Mouse (Mus musculus): ENCODE results near the gene Dnajc30. TPM values are rescaled to one million over a fixed set of nuclear protein-coding genes. Genes with fewer than 3 reads are reported as not detected.
A peak's percentile ranks its signal among the peaks of the same experiment; 100 is the strongest.
"Not testable (repeated sequence)": the region's sequence is repeated elsewhere in the genome, so short reads cannot be mapped to it uniquely, and the experiment has no call there.

The Dnajc30 gene
- polyA plus RNA-seq, 1 experiment, result 21.6 TPM

DNA sequence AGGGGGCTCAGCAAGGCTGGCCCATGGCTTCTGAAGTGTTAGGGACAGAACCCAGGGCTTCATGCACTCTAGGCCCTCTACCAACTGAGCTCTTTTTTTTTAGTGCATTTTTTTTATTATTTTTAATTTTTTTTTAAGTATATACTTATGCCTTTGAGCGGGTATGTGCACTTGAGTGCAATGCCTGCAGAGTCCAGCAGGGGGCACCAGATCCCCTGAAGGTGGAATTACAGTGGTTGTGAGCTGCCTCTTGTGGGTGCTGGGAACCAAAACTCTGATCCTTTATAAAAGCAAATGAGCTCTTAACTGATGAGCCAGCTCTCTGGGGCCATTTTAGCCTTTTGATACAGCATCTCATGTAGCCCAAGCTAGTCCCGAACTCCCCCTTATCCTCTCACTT is 29.4 kb upstream of the Dnajc30 start:
- H3K4me3 ChIP-seq (ENCODE audit: insufficient read depth, low read length), result no peak overlapping the region
- TF ChIP-seq POLR2A (IDR thresholded peaks at IDR 0.05; ENCODE audit: borderline replicate concordance, low read depth, low read length) (no peak), CTCF (IDR thresholded peaks at IDR 0.05; ENCODE audit: low read depth, low read length) (peak; percentile 40)
- peaks cover under 1% of the 10 kb centered on the region; the same call in 1 of the 2 replicates for H3K4me1 ChIP-seq (ENCODE audit: control insufficient read depth, insufficient read depth, low read length)
- no peak overlapping the region for H3K27ac ChIP-seq (ENCODE audit: insufficient read depth, low read depth, low read length)

DNA sequence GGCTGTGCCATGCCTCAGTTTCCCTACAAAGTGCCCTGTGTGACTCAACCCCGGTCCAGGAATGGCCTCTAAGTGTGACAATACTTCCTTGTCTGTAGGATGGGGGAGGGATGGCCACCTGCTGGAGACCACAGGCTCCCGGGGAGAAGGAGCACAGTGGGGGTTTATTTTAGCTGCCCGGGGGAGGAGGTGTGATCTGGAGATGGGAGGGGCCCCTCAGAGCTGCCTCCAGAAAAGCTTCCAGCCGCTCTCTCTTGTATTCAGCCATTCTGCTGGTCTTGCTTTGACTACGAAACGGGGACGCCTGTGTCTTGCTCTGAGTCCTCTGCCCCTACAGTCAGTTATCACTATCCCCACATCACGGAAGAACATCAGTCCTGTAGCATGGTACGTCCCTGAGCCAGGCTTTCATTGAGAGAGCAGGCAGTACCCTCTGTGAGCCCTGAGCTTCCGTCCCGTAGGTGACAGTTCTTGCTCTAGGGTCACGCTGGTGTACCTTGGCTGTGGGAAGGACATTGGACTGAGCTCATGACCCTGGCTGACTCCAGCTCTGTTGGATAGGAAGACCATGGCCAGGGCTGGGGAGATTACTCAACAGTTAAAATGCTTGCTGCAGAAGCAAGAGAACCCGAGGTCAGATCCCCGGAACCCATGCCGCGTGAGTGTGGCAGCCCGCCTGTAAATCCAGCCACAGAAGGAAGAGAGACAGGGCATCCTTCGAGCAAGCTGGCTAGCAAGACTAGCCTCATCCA is 28.2 kb upstream of the Dnajc30 start:
- Histone ChIP-seq H3K4me1 (ENCODE audit: control insufficient read depth, insufficient read depth, low read length) (no peaks in the 10 kb centered on the region; the same call in 1 of the 2 replicates), H3K27ac (ENCODE audit: insufficient read depth, low read depth, low read length) (no peak overlapping the region), H3K4me3 (ENCODE audit: insufficient read depth, low read length) (no peak overlapping the region)
- TF ChIP-seq CTCF (IDR thresholded peaks at IDR 0.05; ENCODE audit: low read depth, low read length) (no peak), POLR2A (IDR thresholded peaks at IDR 0.05; ENCODE audit: borderline replicate concordance, low read depth, low read length) (no peak)

DNA sequence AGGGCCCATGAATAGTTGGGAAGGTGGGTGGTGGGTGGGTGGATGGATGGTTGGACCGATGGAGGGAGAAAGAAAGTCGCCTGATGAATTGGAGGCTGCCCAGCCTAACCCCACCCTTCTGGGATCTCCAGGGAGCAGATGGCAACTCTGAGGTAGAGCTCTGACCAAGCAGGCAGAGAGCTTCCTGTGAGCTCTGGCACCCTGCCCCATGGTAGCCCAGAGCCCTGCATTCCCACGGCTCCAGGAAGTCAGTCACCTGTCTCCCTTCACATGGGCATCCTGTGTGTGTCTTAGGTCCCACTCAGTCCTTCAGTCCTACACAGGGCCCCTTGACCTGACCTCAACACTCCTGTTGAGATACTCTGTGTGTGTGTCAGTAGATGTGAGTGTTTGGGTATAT is 26.1 kb upstream of the Dnajc30 start:
- H3K4me1 ChIP-seq (ENCODE audit: control insufficient read depth, insufficient read depth, low read length), result no peaks in the 10 kb centered on the region; the same call in 1 of the 2 replicates
- no peak overlapping the region for H3K27ac ChIP-seq (ENCODE audit: insufficient read depth, low read depth, low read length)
- no peak overlapping the region for H3K4me3 ChIP-seq (ENCODE audit: insufficient read depth, low read length)
- TF ChIP-seq CTCF (IDR thresholded peaks at IDR 0.05; ENCODE audit: low read depth, low read length) (no peak), POLR2A (IDR thresholded peaks at IDR 0.05; ENCODE audit: borderline replicate concordance, low read depth, low read length) (no peak)

DNA sequence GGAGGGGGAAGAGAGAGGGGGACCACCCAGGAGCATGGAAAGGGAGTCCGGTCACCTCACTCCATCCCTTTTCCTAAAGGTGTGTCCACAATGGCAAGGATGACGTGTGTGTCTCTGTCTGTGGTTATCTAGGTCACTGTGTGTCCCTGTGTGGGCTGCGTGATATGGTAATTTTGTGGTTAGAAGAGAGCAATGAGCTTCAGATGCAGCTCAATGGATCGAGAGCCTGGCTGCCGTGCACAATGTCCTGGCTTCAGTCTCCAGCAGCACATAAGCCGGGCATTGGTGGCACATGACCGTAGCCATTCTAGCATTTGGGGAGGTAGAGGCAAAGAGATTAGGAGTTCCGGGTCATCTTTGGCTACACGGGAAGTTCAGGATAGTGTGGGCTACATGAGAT is 24.5 kb upstream of the Dnajc30 start:
- Histone ChIP-seq H3K4me3 (ENCODE audit: insufficient read depth, low read length) (no peak overlapping the region), H3K27ac (ENCODE audit: insufficient read depth, low read depth, low read length) (no peak overlapping the region), H3K4me1 (ENCODE audit: control insufficient read depth, insufficient read depth, low read length) (no peaks in the 10 kb centered on the region; the same call in 1 of the 2 replicates)
- TF ChIP-seq POLR2A (IDR thresholded peaks at IDR 0.05; ENCODE audit: borderline replicate concordance, low read depth, low read length), result no peak
- no peak for TF ChIP-seq CTCF (IDR thresholded peaks at IDR 0.05; ENCODE audit: low read depth, low read length)

DNA sequence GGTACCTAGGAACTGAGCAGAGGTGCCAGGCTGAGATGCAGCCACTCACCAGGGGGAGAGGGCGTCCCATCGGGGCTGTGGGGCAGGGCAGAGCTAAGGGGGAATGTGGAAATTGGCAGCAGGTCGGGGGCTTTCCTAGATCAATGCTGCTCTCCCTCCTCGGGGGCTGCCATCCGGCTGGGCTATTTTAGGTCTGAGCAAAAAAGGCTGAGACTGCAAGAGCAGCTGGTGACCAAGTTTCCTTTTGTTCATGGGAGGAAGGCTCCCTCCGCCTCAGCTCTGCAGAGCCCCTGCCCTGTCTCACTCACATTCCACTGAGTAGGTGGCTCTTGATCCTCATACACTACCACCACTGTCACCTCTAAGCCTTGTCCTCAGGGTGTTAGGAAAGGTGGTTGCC is 23.9 kb upstream of the Dnajc30 start:
- TF ChIP-seq POLR2A (IDR thresholded peaks at IDR 0.05; ENCODE audit: borderline replicate concordance, low read depth, low read length) (no peak), CTCF (IDR thresholded peaks at IDR 0.05; ENCODE audit: low read depth, low read length) (no peak)
- no peak overlapping the region for H3K27ac ChIP-seq (ENCODE audit: insufficient read depth, low read depth, low read length)
- no peaks in the 10 kb centered on the region; the same call in 1 of the 2 replicates for H3K4me1 ChIP-seq (ENCODE audit: control insufficient read depth, insufficient read depth, low read length)
- no peak overlapping the region for H3K4me3 ChIP-seq (ENCODE audit: insufficient read depth, low read length)

DNA sequence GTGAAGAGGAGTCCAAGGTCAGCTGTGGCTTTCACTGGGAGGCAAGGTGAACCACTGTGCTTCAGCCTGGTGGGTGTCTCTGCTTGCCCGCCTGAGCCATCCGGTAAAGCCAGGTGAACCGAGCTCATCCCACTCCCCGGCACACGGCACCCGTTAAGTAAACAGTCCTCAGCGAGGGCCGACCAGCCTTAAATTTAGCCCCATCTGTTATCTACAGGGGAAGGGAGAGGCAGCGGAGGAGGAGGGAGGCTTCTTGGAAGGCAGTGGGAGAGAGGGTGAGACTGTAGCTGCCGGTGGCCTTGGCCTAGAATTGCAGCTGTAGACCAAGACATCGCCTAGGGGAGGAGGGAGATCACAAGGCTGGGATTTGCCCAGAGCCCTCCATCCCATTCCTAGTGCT is 23.2 kb upstream of the Dnajc30 start:
- TF ChIP-seq POLR2A (IDR thresholded peaks at IDR 0.05; ENCODE audit: borderline replicate concordance, low read depth, low read length) (no peak), CTCF (IDR thresholded peaks at IDR 0.05; ENCODE audit: low read depth, low read length) (no peak)
- H3K27ac ChIP-seq (ENCODE audit: insufficient read depth, low read depth, low read length), result no peak overlapping the region
- no peak overlapping the region for H3K4me3 ChIP-seq (ENCODE audit: insufficient read depth, low read length)
- H3K4me1 ChIP-seq (ENCODE audit: control insufficient read depth, insufficient read depth, low read length), result no peaks in the 10 kb centered on the region; the same call in 1 of the 2 replicates

DNA sequence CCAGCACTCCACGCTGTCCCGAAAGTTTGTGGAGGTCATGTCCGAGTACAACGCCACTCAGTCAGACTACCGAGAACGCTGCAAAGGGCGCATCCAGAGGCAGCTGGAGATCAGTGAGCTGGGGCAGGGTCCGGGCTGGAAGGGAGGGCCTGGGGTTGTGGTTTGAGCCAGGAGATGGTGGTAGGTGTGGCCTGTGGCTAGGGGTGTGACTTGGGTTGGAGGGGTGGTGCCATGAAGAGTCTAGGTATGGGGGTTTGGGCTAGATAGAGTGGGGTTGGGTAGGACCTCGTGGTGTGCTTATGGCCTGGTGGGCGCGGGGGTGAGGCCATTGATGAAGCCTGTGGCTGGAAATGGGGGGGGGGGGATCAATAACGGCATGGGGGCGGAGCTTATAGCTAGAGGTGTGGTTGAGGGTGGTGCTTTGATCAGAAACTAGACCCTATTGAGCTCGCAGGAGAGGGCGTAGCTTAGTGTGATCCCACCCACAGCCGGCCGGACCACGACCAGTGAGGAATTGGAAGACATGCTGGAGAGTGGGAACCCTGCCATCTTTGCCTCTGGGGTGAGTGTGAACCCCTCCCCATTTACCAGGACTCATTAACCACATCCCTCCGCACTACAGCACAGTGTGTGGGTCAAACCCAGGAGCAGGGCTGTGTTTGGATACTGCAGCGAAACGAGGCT is 21.8 kb upstream of the Dnajc30 start:
- TF ChIP-seq CTCF (IDR thresholded peaks at IDR 0.05; ENCODE audit: low read depth, low read length) (no peak), POLR2A (IDR thresholded peaks at IDR 0.05; ENCODE audit: borderline replicate concordance, low read depth, low read length) (no peak)
- H3K4me3 ChIP-seq (ENCODE audit: insufficient read depth, low read length), result no peak overlapping the region
- H3K27ac ChIP-seq (ENCODE audit: insufficient read depth, low read depth, low read length), result no peak overlapping the region
- no peaks in the 10 kb centered on the region for H3K4me1 ChIP-seq (ENCODE audit: control insufficient read depth, insufficient read depth, low read length)

DNA sequence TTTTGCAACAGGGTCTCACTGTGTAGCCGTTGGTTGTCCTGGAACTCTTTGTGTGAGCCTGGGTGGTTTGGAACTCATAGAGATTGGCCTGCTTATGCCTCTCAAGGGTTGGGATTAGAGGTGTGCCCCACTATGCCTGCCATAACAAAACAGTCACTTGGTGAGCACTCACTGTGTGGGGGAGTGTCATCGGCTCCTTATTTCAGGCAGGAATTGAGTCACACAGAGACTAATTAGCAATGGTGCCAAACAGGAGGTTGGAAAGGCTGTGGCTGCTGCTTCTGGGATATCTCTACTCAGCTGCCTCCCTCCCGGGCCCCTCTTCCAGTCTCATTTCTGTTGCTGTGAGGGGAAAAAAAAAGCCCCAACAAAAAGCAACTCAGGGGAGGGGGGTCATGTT is 19.4 kb upstream of the Dnajc30 start:
- H3K4me3 ChIP-seq (ENCODE audit: insufficient read depth, low read length), result no peak overlapping the region
- H3K4me1 ChIP-seq (ENCODE audit: control insufficient read depth, insufficient read depth, low read length), result no peaks in the 10 kb centered on the region
- H3K27ac ChIP-seq (ENCODE audit: insufficient read depth, low read depth, low read length), result no peak overlapping the region
- TF ChIP-seq CTCF (IDR thresholded peaks at IDR 0.05; ENCODE audit: low read depth, low read length) (no peak), POLR2A (IDR thresholded peaks at IDR 0.05; ENCODE audit: borderline replicate concordance, low read depth, low read length) (no peak)

DNA sequence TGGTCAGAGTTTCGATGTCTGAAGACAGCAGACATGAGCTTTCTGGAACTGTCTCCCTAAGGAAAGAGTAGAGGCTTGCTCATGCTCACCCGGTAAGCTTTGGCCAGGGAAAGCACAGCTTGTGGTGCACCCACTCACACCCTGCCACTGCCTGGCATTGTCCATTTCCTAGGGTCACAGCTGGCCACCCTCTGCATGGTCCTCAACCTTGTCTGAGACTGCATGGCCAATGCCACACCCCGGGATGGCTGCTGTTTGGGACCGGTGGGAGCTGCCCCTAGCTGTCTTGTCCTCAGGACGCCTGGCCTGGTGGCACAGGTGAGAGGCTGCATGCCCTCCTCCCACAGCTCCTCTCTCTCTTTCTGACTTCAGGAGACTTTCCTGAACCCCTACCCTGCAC is 15.5 kb upstream of the Dnajc30 start:
- Histone ChIP-seq H3K4me1 (ENCODE audit: control insufficient read depth, insufficient read depth, low read length) (no peaks in the 10 kb centered on the region), H3K4me3 (ENCODE audit: insufficient read depth, low read length) (no peak overlapping the region), H3K27ac (ENCODE audit: insufficient read depth, low read depth, low read length) (no peak overlapping the region)
- TF ChIP-seq CTCF (IDR thresholded peaks at IDR 0.05; ENCODE audit: low read depth, low read length) (no peak), POLR2A (IDR thresholded peaks at IDR 0.05; ENCODE audit: borderline replicate concordance, low read depth, low read length) (no peak)

DNA sequence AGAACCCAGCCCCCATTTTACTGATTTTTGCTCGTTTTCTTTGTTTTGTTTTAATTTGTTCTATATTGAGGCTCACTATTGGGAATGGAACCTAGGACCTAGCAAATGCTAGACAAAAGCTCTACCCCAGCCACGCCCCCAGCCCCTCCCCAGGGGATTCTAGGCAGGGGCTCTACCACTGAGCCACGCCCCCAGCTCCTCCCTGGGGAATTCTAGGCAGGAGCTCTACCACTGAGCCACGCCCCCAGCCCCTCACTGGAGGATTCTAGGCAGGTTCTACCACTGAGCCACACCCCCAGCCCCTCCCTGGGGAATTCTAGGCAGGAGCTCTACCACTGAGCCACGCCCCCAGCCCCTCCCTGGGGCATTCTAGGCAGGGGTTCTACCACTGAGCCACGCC is 14.7 kb upstream of the Dnajc30 start:
- H3K27ac ChIP-seq (ENCODE audit: insufficient read depth, low read depth, low read length); H3K4me1 ChIP-seq (ENCODE audit: control insufficient read depth, insufficient read depth, low read length); H3K4me3 ChIP-seq (ENCODE audit: insufficient read depth, low read length): not testable (repeated sequence)
